Mouse (Mus musculus) heart, adult 8-10 months (tissue): ENCODE measurements around the gene Cela2a. TPM values are rescaled to one million over a fixed set of nuclear protein-coding genes. Genes with fewer than 3 reads are reported as not detected.

Source experiments
- DNase-seq: peaks from one replicate; pipeline ENCODE4 v3.0.0; 2022; ENCODE audit warnings: low spot score
- total RNA-seq, 4 experiments: library from RNA; stranded (reverse); gene quantifications; 2 replicates each; pipeline ENCODE4 v1.2.4; 2022

The Cela2a gene
- total RNA-seq, 4 experiments from 2014 or later, result 1.0 TPM; not detected in 3

DNA sequence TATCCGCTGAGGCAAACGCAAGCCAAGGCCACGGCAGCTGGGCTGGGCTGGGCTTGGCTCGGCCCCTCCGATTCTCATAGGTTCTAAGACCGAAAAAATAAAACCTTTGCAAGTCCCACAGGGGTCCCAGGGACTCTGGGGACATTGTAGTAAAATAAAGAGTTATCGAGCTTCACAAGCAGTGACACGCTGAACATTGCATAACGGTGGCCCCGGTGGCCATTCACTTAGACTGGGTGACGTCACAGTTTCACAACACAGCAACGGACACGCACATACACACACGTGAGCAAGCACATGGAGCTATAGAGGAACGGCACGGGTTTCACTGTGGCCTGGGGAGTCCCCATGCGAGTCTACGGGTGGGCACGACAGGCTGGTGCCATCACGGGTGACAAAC lies 32.5 kb upstream of the Cela2a start:
- peak; percentile 33 for DNase-seq

- peak; percentile 77 for DNase-seq
Measured at GRCm38 (mm10) chr4:141857422-141857930, 31.5 kb upstream of the Cela2a start.

- DNase-seq, result no peak
Measured at GRCm38 (mm10) chr4:141853437-141853836, 27.5 kb upstream of the Cela2a start.

DNA sequence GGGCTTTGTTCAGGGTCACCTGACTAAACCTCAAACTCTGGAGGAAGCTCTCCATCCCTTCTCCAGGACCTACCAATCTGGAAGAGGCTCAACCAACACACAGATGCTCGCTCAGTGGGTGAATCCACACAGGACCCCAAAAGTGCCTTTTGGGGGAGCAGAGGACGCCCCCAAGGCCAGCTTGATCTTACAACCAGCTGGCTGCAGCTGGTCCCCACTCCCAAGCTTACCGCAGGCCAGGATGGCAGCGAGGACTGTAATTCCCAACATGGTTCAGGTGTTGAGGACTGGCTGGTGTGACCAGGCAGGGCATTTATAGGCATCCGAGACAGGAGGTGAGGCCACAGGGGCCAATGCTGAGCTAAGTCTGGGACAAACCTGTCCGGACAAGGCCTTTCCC lies 20.0 kb upstream of the Cela2a start, which contains the start of gene Ctrc:
Gene Ctrc, minus strand, starts transcription at position 361 of the 400 bp plus-strand sequence.
- no peak for DNase-seq

- no peak for DNase-seq
Measured at GRCm38 (mm10) chr4:141834536-141835095, 8.7 kb upstream of the Cela2a start.

- no peak for DNase-seq
Measured at GRCm38 (mm10) chr4:141833911-141834310, 8.0 kb upstream of the Cela2a start.

GRCm38 (mm10) chr4:141831361-141831760 lies 5.4 kb upstream of the Cela2a start:
- DNase-seq, result no peak

DNA sequence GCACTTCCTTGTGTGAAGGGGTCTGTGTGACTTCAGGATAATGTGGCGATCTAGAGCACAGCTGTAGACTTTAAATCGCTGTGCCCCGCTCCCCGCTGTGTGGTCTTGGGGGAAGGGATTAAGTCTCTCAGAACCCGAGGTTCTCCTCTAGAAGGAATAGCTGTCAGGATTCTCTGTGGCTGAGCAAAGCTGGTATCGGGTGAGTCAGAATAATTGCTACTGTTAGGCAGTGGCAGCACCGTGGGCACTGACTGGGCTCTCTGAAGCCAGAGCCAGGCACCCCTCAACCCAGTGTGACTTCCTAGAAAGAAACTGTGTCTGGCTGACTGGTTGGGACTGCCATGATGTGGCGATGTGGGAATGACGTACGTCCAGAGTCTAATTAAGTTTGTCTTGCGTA lies 4.4 kb upstream of the Cela2a start:
- no peak for DNase-seq

DNA sequence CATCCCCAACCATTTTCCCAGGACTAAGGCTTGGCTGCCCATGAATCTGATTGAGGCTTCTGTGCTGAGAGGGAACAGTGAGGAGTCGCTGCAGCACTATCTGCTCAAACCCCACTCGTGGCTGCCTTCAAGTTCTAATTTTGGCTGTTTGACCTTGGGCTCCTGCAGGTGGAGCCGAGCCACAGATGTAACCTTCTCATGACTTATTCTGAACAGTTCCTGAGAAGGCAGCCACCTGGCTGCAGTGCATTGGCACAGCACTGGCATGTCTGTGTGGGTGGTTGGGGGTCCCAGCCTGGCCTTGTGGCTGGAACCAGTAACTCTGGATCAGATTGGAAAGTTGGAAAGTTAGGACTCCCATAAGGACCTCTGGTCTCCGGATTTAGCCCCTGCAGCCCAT lies 2.2 kb upstream of the Cela2a start:
- peak; percentile 34 for DNase-seq

GRCm38 (mm10) chr4:141827401-141827800 lies 1.4 kb upstream of the Cela2a start:
- no peak for DNase-seq

- DNase-seq, result no peak
Measured at GRCm38 (mm10) chr4:141822979-141823378, 3.0 kb downstream of the Cela2a start.

GRCm38 (mm10) chr4:141822089-141822488 lies 3.9 kb downstream of the Cela2a start:
- DNase-seq, result no peak

DNA sequence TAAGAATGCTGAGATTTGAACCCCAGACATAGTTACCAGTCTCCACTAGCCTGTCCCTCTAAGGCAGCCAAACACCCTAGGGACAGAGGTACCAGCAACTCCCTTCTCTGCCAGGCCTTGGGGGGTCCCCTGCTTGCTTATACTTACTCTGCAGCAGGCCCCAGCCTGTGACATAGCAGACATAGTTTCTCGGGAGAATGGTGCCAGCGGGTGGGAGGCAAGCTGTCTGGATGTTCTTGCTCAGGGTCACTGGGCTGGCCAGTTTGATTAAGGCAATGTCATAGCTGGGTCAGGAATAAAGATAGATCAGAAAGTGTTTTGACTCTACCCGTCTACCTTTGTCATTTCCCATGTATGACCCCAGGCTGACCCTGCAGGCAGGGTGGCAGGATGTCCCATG lies 4.8 kb downstream of the Cela2a start:
- no peak for DNase-seq

DNA sequence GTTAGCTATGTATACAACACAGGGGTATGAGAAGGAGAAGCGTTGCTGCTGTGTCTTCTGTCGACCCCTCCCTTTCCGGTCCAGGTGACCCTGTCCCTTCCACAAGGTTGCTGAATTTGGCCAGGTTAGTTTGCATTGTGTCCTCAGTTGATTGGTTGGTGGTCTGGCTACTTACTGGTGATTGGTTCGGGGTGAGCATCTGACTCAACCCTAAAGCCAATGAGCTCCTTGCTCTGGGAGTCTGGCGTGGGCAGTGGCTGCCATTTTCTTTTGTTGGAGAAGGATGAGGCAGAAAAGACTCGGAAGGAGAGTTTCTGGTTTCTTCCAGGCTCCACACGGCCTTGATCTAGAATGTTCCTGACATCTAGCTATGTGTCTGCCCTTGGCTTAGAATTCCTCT lies 6.6 kb downstream of the Cela2a start:
- DNase-seq, result no peak

DNA sequence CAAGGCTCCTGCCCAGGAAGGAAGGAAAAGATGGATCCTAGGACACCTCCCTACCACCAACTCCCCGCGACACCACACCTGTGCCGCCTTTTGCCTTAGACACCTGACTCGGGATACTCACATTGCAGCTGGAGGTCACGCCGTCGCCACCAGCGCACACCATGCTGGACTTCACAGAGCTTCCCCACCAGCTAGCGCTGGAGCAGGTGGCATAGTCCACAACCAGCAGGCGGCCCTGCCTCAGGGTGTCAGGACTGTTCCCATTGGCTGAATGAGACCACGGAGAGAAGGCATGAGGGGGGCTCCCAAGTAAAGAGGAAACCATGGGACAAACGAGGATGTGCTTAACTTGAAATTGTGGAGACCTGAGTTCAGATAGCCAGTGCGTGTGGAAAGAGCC lies 7.1 kb downstream of the Cela2a start:
- DNase-seq, result no peak

GRCm38 (mm10) chr4:141817706-141818105 lies 8.3 kb downstream of the Cela2a start:
- no peak for DNase-seq

DNA sequence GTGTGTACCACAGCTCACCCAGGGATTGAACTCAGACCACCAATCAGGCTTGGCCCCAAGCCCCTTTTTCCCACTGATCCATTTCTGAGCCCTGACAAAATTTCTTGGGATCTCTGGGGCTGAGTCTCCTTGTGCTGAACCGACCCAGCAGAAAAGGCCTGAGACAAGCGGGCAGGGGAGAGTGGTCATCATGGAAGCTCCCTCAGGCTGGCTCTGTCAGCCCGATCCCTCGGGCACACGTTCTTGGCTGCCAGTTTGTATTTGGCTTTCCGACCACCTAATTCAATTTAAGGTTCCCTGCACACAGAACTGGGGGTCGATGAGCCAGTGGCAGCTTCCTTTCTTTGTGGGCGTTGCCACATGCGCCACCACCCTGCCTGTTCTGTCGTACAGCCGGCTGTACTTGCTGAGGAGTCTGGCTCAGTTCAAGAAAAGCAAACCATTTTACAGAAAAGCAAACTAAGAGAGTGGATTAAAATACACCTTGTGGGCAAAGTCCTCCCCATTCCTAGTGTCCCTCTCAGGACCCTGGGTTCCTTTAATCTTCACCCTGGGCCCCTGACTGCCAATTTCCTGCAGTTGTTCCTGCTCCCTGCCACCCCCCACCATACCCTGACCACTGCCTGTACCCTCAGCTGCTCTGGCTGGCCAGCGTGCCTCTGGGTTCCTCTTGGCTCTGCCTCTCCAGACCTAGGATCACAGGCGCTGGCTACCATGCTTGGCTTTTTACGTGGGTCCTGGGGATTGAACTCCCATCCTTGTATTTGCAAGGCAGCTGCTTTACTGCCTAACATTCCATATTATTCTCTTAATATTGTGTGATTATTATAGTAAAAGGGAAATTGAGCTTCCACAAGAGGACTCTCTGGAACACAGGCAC lies 8.9 kb downstream of the Cela2a start:
- no peak for DNase-seq

DNA sequence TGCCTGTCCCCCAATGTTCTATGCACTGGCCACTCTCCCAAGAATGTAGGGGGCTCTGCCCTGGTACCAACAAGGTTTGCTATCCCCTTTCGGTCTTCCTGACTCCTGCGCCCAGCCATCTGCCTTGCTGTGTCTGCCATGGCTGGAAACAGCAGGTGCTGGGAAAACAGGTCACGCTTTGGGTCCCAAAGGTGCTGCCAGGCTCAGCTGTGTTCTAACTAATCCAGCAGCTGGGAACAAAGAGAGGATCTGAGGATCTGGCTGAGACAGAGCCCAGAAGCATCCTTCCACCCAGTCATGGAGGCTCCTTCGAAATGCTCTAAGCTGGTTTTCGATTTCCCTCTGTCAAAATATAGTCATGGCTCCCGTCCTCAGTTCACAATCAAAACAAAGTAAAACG lies 9.7 kb downstream of the Cela2a start:
- DNase-seq, result no peak

DNA sequence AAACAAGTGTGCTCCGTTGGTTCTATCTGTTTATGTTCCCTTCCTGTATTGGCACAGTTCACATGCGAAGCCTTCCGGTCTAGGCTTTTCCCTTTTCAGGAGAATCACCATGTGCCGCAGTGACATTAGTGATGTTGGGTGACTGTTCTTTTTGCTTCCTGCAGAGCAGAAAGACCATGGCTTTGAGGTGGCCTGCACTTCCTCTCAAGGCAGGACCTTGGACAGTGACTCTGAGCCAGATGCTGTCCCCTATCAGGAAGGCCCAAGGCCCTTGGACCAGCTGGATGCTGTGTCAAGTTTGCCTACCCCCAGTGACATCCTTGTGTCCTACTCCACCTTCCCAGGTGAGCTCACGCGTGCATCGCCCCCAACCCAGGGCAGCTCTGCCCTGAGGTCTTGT lies 14.6 kb downstream of the Cela2a start:
- no peak for DNase-seq

- no peak for DNase-seq
Measured at GRCm38 (mm10) chr4:141810975-141811374, 15.0 kb downstream of the Cela2a start.

DNA sequence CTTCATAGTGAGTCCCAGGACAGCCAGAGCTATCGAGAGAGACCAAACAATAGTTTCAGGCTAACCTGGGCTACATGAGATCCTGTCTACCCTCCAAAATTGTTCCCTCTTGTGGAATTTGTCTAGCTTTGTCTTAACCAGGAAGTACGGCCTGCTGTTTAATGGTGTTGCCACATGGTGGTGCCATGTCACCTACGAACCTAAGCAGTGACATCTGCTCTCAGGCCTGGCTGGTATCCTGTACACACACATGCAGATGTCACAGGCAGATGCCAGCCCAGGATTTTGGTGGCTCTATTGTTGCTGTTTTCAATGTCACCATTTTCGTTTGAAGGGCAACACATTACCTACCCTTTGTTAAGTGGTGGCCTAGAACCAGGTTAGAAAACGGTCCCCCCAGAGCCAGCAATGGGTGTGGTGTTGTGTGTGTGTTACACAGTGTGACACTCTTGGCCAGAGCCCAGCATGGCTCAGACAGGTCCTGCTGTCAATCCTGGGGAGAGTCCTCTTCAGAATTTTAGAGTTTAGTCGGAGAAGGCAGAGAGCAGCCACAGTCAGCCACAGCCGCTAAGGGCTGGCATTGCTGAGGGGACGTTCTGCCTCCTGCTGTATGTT lies 16.0 kb downstream of the Cela2a start:
- DNase-seq, result no peak

- DNase-seq, result no peak
Measured at GRCm38 (mm10) chr4:141805886-141806285, 20.1 kb downstream of the Cela2a start.

DNA sequence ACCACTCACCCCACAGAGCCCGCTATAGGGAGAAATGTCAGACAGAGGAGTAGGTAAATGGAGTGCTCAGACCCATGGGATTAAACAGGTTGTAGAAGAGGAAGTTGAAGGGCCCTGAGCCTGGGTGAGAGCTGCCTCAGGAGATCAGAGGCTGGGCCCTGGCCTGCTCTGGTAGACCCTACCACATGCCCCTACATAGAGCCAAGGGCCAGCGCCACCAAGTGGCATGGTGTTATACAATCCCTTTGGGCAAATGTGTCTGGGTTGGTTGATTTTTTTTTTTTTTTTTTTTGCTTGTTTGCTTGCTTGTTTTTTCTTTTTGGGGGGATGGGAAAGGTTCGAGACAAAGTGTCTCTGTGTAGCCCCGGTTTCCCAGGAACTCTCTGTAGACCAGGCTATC lies 21.9 kb downstream of the Cela2a start:
- DNase-seq, result no peak
